Mouse (Mus musculus) kidney, postnatal 36 days (tissue): ENCODE results near the gene Sort1.
A peak's percentile ranks its signal among the peaks of the same experiment; 100 is the strongest.

ENCODE experiments used
- DNase-seq, 2 experiments: peaks; one replicate each; pipeline ENCODE4 v3.0.0; 2021 to 2022; ENCODE audit warnings: mixed read lengths in 2 of 2

The Sort1 gene

GRCm38 (mm10) chr3:108328441-108328841 lies 44.6 kb downstream of the Sort1 start:
- peak; percentile 41 to 69 for DNase-seq

- DNase-seq, result no peak
Observed at GRCm38 (mm10) chr3:108330812-108331211, 46.9 kb downstream of the Sort1 start.

- DNase-seq, result no peak
Observed at GRCm38 (mm10) chr3:108336878-108337277, 53.0 kb downstream of the Sort1 start.

GRCm38 (mm10) chr3:108341040-108341439 lies 57.2 kb downstream of the Sort1 start:
- no peak for DNase-seq

GRCm38 (mm10) chr3:108342185-108342584 lies 58.3 kb downstream of the Sort1 start:
- no peak for DNase-seq

GRCm38 (mm10) chr3:108345855-108346254 lies 62.0 kb downstream of the Sort1 start:
- no peak for DNase-seq

- DNase-seq, result no peak
Observed at GRCm38 (mm10) chr3:108348376-108348775, 64.5 kb downstream of the Sort1 start.

- DNase-seq, result no peak
Observed at GRCm38 (mm10) chr3:108355245-108355644, 71.4 kb downstream of the Sort1 start.

- no peak for DNase-seq
Observed at GRCm38 (mm10) chr3:108357051-108357450, 73.2 kb downstream of the Sort1 start.

GRCm38 (mm10) chr3:108358445-108358844 lies 74.6 kb downstream of the Sort1 start:
- no peak for DNase-seq

- DNase-seq, result peak in 1 of 2 experiments; percentile 11
Observed at GRCm38 (mm10) chr3:108360894-108361293, 77.0 kb downstream of the Sort1 start.

GRCm38 (mm10) chr3:108363626-108364025 lies 79.7 kb downstream of the Sort1 start:
- no peak for DNase-seq

- DNase-seq, result no peak
Observed at GRCm38 (mm10) chr3:108364270-108364995, 80.6 kb downstream of the Sort1 start, which contains the start of gene Mybphl. Gene Mybphl, plus strand, starts transcription at chr3:108364911.

GRCm38 (mm10) chr3:108367173-108367572 lies 83.3 kb downstream of the Sort1 start:
- no peak for DNase-seq

- DNase-seq, result no peak
Observed at GRCm38 (mm10) chr3:108367828-108368227, 83.9 kb downstream of the Sort1 start.

GRCm38 (mm10) chr3:108368721-108369120 lies 84.8 kb downstream of the Sort1 start:
- no peak for DNase-seq

GRCm38 (mm10) chr3:108372274-108372673 lies 88.4 kb downstream of the Sort1 start:
- DNase-seq, result no peak

- DNase-seq, result no peak
Observed at GRCm38 (mm10) chr3:108372691-108373090, 88.8 kb downstream of the Sort1 start.

- DNase-seq, result no peak
Observed at GRCm38 (mm10) chr3:108378875-108379663, 95.2 kb downstream of the Sort1 start.

GRCm38 (mm10) chr3:108380695-108381094 lies 96.8 kb downstream of the Sort1 start:
- peak in 1 of 2 experiments; percentile 48 for DNase-seq

GRCm38 (mm10) chr3:108381945-108382875 lies 98.3 kb downstream of the Sort1 start:
- DNase-seq, result no peak

GRCm38 (mm10) chr3:108383485-108384354 lies 99.8 kb downstream of the Sort1 start, which contains the start of gene Psrc1:
Gene Psrc1, plus strand, starts transcription at chr3:108383839.
- DNase-seq, result peak; percentile 89 to 95
